Mouse (Mus musculus): ENCODE data around the gene Syngr3.

- TF ChIP-seq CTCF (IDR thresholded peaks at IDR 0.05; ENCODE audit: control insufficient read depth, insufficient read depth, insufficient replicate concordance, low read depth, low read length) (no peak), POLR2A (IDR thresholded peaks at IDR 0.05; ENCODE audit: control insufficient read depth, low read depth, low read length) (no peak)
Observed at GRCm38 (mm10) chr17:24638214-24638613, 51.5 kb downstream of the Syngr3 start.

Data from testis, adult 2 months (tissue).